Mouse (Mus musculus): Measurements from ENCODE around the gene Adamts9. TPM values are rescaled to one million over a fixed set of nuclear protein-coding genes. Genes with fewer than 3 reads are reported as not detected.

The Adamts9 gene
- polyA plus RNA-seq, 1 experiment from 2014 or later: 4.7 TPM

GRCm38 (mm10) chr6:92816311-92816751 is 127.0 kb downstream of the Adamts9 start, which contains the start of gene A730049H05Rik:
Gene A730049H05Rik, plus strand, starts transcription at chr6:92816478.
- Histone ChIP-seq H3K9me3 (ENCODE audit: control insufficient read depth, low read length) (no peaks in the 10 kb centered on the region), H3K9ac (ENCODE audit: low read depth, low read length) (no peak within 1 kb of the TSS), H3K27me3 (ENCODE audit: control insufficient read depth, insufficient read depth, low read length) (peaks cover 2% of the 10 kb centered on the region; the same call in 1 of the 2 replicates), H3K27ac (ENCODE audit: low read depth, low read length) (no peak within 1 kb of the TSS), H3K4me1 (replicated peaks; ENCODE audit: control insufficient read depth, insufficient read depth, low read length) (no peaks in the 10 kb centered on the region; the same call in 1 of the 2 replicates), H3K36me3 (ENCODE audit: control insufficient read depth, insufficient read depth, low read length) (no peaks in the 10 kb centered on the region), H3K4me2 (replicated peaks; ENCODE audit: low read depth, low read length) (0 out of 2 replicates have a peak within 1 kb of the TSS, but pooled peaks have one; percentile 11), H3K4me3 (ENCODE audit: low read depth, low read length) (no peak within 1 kb of the TSS)
- 12% methylated on average over 8 of the region's 8 CpGs for WGBS
- no peak for ATAC-seq (ENCODE audit: low FRiP score)
- peak; percentile 21 for DNase-seq (ENCODE audit: low spot score)

GRCm38 (mm10) chr6:92812702-92813370 is 130.5 kb downstream of the Adamts9 start:
- H3K27ac ChIP-seq (ENCODE audit: low read depth, low read length): no peak overlapping the region
- no peak overlapping the region for H3K4me3 ChIP-seq (ENCODE audit: low read depth, low read length)
- no peaks in the 10 kb centered on the region for H3K9me3 ChIP-seq (ENCODE audit: control insufficient read depth, low read length)
- no peak overlapping the region for H3K9ac ChIP-seq (ENCODE audit: low read depth, low read length)
- H3K36me3 ChIP-seq (ENCODE audit: control insufficient read depth, insufficient read depth, low read length): no peaks in the 10 kb centered on the region
- no peak overlapping the region for H3K4me2 ChIP-seq (replicated peaks; ENCODE audit: low read depth, low read length)
- ATAC-seq (ENCODE audit: low FRiP score): no peak
- 80% methylated on average over 2 of the region's 2 CpGs for WGBS
- DNase-seq (ENCODE audit: low spot score): no peak
- no peaks in the 10 kb centered on the region; the same call in 1 of the 2 replicates for H3K4me1 ChIP-seq (replicated peaks; ENCODE audit: control insufficient read depth, insufficient read depth, low read length)
- H3K27me3 ChIP-seq (ENCODE audit: control insufficient read depth, insufficient read depth, low read length): peaks cover 2% of the 10 kb centered on the region; the same call in 1 of the 2 replicates

- Histone ChIP-seq H3K36me3 (ENCODE audit: control insufficient read depth, insufficient read depth, low read length) (no peaks in the 10 kb centered on the region), H3K27me3 (ENCODE audit: control insufficient read depth, insufficient read depth, low read length) (peaks cover 2% of the 10 kb centered on the region; the same call in 1 of the 2 replicates), H3K4me1 (replicated peaks; ENCODE audit: control insufficient read depth, insufficient read depth, low read length) (no peaks in the 10 kb centered on the region; the same call in 1 of the 2 replicates), H3K27ac (ENCODE audit: low read depth, low read length) (no peak overlapping the region), H3K9me3 (ENCODE audit: control insufficient read depth, low read length) (no peaks in the 10 kb centered on the region), H3K9ac (ENCODE audit: low read depth, low read length) (no peak overlapping the region), H3K4me3 (ENCODE audit: low read depth, low read length) (no peak overlapping the region), H3K4me2 (replicated peaks; ENCODE audit: low read depth, low read length) (no peak overlapping the region)
- ATAC-seq (ENCODE audit: low FRiP score) (no peak), DNase-seq (ENCODE audit: low spot score) (no peak)
Measured at GRCm38 (mm10) chr6:92811566-92811965, 131.7 kb downstream of the Adamts9 start.

- WGBS: 93% methylated on average over 2 of the region's 2 CpGs
- Histone ChIP-seq H3K27ac (ENCODE audit: low read depth, low read length) (no peak overlapping the region), H3K36me3 (ENCODE audit: control insufficient read depth, insufficient read depth, low read length) (no peaks in the 10 kb centered on the region)
Measured at GRCm38 (mm10) chr6:92810628-92811027, 132.7 kb downstream of the Adamts9 start.

GRCm38 (mm10) chr6:92809818-92810217 is 133.5 kb downstream of the Adamts9 start:
- Histone ChIP-seq H3K9ac (ENCODE audit: low read depth, low read length) (no peak overlapping the region), H3K36me3 (ENCODE audit: control insufficient read depth, insufficient read depth, low read length) (no peaks in the 10 kb centered on the region), H3K27ac (ENCODE audit: low read depth, low read length) (no peak overlapping the region), H3K4me3 (ENCODE audit: low read depth, low read length) (no peak overlapping the region), H3K9me3 (ENCODE audit: control insufficient read depth, low read length) (no peaks in the 10 kb centered on the region), H3K27me3 (ENCODE audit: control insufficient read depth, insufficient read depth, low read length) (no peaks in the 10 kb centered on the region), H3K4me2 (replicated peaks; ENCODE audit: low read depth, low read length) (no peak overlapping the region), H3K4me1 (replicated peaks; ENCODE audit: control insufficient read depth, insufficient read depth, low read length) (no peaks in the 10 kb centered on the region)
- ATAC-seq (ENCODE audit: low FRiP score) (no peak), DNase-seq (ENCODE audit: low spot score) (no peak)
- 89% methylated on average over 3 of the region's 3 CpGs for WGBS

More at GRCm38 (mm10) chr6:92810628-92811027, 132.7 kb downstream of the Adamts9 start:
- Histone ChIP-seq H3K9me3 (ENCODE audit: control insufficient read depth, low read length) (no peaks in the 10 kb centered on the region), H3K4me1 (replicated peaks; ENCODE audit: control insufficient read depth, insufficient read depth, low read length) (no peaks in the 10 kb centered on the region), H3K9ac (ENCODE audit: low read depth, low read length) (no peak overlapping the region), H3K4me2 (replicated peaks; ENCODE audit: low read depth, low read length) (no peak overlapping the region), H3K27me3 (ENCODE audit: control insufficient read depth, insufficient read depth, low read length) (no peaks in the 10 kb centered on the region), H3K4me3 (ENCODE audit: low read depth, low read length) (no peak overlapping the region)
- ATAC-seq (ENCODE audit: low FRiP score): no peak
- DNase-seq (ENCODE audit: low spot score): no peak

- H3K4me2 ChIP-seq (replicated peaks; ENCODE audit: low read depth, low read length): no peak overlapping the region
- no peaks in the 10 kb centered on the region for H3K4me1 ChIP-seq (replicated peaks; ENCODE audit: control insufficient read depth, insufficient read depth, low read length)
- 88% methylated on average over 3 of the region's 3 CpGs for WGBS
- H3K27me3 ChIP-seq (ENCODE audit: control insufficient read depth, insufficient read depth, low read length): no peaks in the 10 kb centered on the region
- H3K27ac ChIP-seq (ENCODE audit: low read depth, low read length): no peak overlapping the region
- H3K9ac ChIP-seq (ENCODE audit: low read depth, low read length): no peak overlapping the region
- no peak overlapping the region for H3K4me3 ChIP-seq (ENCODE audit: low read depth, low read length)
- H3K36me3 ChIP-seq (ENCODE audit: control insufficient read depth, insufficient read depth, low read length): no peaks in the 10 kb centered on the region
- no peaks in the 10 kb centered on the region for H3K9me3 ChIP-seq (ENCODE audit: control insufficient read depth, low read length)
- ATAC-seq (ENCODE audit: low FRiP score) (no peak), DNase-seq (ENCODE audit: low spot score) (no peak)
Measured at GRCm38 (mm10) chr6:92804254-92804971, 138.9 kb downstream of the Adamts9 start.

- H3K4me3 ChIP-seq (ENCODE audit: low read depth, low read length): no peak overlapping the region
- H3K9ac ChIP-seq (ENCODE audit: low read depth, low read length): no peak overlapping the region
- WGBS: 66% methylated on average over 6 of the region's 6 CpGs
- ATAC-seq (ENCODE audit: low FRiP score) (no peak), DNase-seq (ENCODE audit: low spot score) (no peak)
- no peaks in the 10 kb centered on the region for H3K27me3 ChIP-seq (ENCODE audit: control insufficient read depth, insufficient read depth, low read length)
- H3K4me2 ChIP-seq (replicated peaks; ENCODE audit: low read depth, low read length): no peak overlapping the region
- H3K9me3 ChIP-seq (ENCODE audit: control insufficient read depth, low read length): no peaks in the 10 kb centered on the region
- H3K4me1 ChIP-seq (replicated peaks; ENCODE audit: control insufficient read depth, insufficient read depth, low read length): no peaks in the 10 kb centered on the region
- no peaks in the 10 kb centered on the region for H3K36me3 ChIP-seq (ENCODE audit: control insufficient read depth, insufficient read depth, low read length)
- no peak overlapping the region for H3K27ac ChIP-seq (ENCODE audit: low read depth, low read length)
Measured at GRCm38 (mm10) chr6:92803213-92803612, 140.1 kb downstream of the Adamts9 start.

- Histone ChIP-seq H3K27me3 (ENCODE audit: control insufficient read depth, insufficient read depth, low read length) (no peaks in the 10 kb centered on the region), H3K4me3 (ENCODE audit: low read depth, low read length) (no peak overlapping the region)
Measured at GRCm38 (mm10) chr6:92802421-92802820, 140.9 kb downstream of the Adamts9 start.

More at GRCm38 (mm10) chr6:92802421-92802820, 140.9 kb downstream of the Adamts9 start:
- 95% methylated on average over 11 of the region's 11 CpGs for WGBS
- Histone ChIP-seq H3K4me2 (replicated peaks; ENCODE audit: low read depth, low read length) (no peak overlapping the region), H3K9ac (ENCODE audit: low read depth, low read length) (no peak overlapping the region), H3K9me3 (ENCODE audit: control insufficient read depth, low read length) (no peaks in the 10 kb centered on the region), H3K27ac (ENCODE audit: low read depth, low read length) (no peak overlapping the region), H3K4me1 (replicated peaks; ENCODE audit: control insufficient read depth, insufficient read depth, low read length) (no peaks in the 10 kb centered on the region), H3K36me3 (ENCODE audit: control insufficient read depth, insufficient read depth, low read length) (no peaks in the 10 kb centered on the region)
- ATAC-seq (ENCODE audit: low FRiP score) (no peak), DNase-seq (ENCODE audit: low spot score) (no peak)
